Mouse (Mus musculus): ENCODE measurements at regions not wholly inside any gene's neighbourhood (a gene's known extent, or its start where the extent isn't known, plus 50 kb on each side); places are given as distances from the start of the nearest gene placed in this dataset.

DNA sequence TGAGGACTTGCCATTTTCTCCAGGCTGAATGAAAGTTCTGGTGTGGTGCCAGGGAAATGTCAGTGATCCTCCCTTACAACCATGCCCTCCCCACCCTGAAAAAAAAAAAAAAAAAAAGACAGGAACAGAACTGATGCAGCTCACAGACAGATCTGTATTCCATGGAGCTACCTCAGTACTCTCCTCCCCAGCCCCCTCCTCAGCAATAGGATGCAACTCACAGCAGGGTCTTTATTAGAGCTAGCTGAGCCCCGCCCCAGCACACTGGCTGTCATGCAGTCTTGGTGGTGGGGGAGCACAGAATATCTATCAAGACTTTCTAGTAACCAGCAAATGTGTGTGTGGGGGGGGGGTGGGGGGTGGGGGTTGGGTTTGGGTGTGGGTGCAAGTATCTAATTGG is 1299.9 kb upstream of the Pcdh17 start:
- 64% methylated on average over 1 of the region's 1 CpGs for WGBS
- TF ChIP-seq CTCF (IDR thresholded peaks at IDR 0.05; ENCODE audit: low read depth) = no peak
- Histone ChIP-seq H3K4me1 (ENCODE audit: insufficient read depth) (no peaks in the 10 kb centered on the region), H3K9ac (no peak overlapping the region), H3K4me2 (no peak overlapping the region), H3K27me3 (ENCODE audit: insufficient read depth, low read length) (no peaks in the 10 kb centered on the region), H3K9me3 (ENCODE audit: low read depth, low read length) (no peaks in the 10 kb centered on the region), H3K36me3 (ENCODE audit: insufficient read depth) (no peaks in the 10 kb centered on the region), H3K4me3 (ENCODE audit: low read depth, low read length) (no peak overlapping the region), H3K27ac (ENCODE audit: low read depth) (no peak overlapping the region)
- ATAC-seq (ENCODE audit: insufficient read depth) = no peak
- DNase-seq = peak; percentile 5

DNA sequence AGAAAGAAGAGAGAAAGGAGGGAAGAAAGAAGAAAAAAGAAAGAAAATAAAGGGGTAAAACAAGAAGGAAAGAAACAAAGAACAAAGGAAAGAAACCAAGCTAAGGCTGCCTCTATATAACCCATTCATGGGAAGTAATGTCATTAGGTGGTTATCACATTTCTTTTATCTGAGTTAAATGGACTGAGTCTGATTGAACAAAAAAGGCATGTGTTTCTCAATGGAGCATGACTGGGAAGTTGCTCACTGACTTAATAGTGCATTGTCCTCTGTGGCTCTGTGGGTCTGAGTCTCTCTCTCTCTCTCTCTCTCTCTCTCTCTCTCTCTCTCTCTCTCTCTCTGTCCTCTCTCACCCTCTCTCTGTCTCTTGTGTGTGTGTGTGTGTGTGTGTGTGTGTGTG is 1288.5 kb upstream of the Pcdh17 start:
- H3K4me1 ChIP-seq (ENCODE audit: insufficient read depth) = no peaks in the 10 kb centered on the region
- no peak overlapping the region for H3K4me2 ChIP-seq
- H3K9me3 ChIP-seq (ENCODE audit: low read depth, low read length) = no peaks in the 10 kb centered on the region
- H3K4me3 ChIP-seq (ENCODE audit: low read depth, low read length) = no peak overlapping the region
- ATAC-seq (ENCODE audit: insufficient read depth) (no peak), DNase-seq (no peak)
- no peak overlapping the region for H3K27ac ChIP-seq (ENCODE audit: low read depth)
- no peaks in the 10 kb centered on the region for H3K27me3 ChIP-seq (ENCODE audit: insufficient read depth, low read length)
- no peaks in the 10 kb centered on the region for H3K36me3 ChIP-seq (ENCODE audit: insufficient read depth)
- H3K9ac ChIP-seq = no peak overlapping the region
- no peak for TF ChIP-seq CTCF (IDR thresholded peaks at IDR 0.05; ENCODE audit: low read depth)
